Mouse (Mus musculus): ENCODE data around the gene Lrig2. TPM values are rescaled to one million over a fixed set of nuclear protein-coding genes. Genes with fewer than 3 reads are reported as not detected.

Lrig2 gene
- total RNA-seq, 2 experiments from 2014 or later, result 26.1 to 38.2 TPM

DNA sequence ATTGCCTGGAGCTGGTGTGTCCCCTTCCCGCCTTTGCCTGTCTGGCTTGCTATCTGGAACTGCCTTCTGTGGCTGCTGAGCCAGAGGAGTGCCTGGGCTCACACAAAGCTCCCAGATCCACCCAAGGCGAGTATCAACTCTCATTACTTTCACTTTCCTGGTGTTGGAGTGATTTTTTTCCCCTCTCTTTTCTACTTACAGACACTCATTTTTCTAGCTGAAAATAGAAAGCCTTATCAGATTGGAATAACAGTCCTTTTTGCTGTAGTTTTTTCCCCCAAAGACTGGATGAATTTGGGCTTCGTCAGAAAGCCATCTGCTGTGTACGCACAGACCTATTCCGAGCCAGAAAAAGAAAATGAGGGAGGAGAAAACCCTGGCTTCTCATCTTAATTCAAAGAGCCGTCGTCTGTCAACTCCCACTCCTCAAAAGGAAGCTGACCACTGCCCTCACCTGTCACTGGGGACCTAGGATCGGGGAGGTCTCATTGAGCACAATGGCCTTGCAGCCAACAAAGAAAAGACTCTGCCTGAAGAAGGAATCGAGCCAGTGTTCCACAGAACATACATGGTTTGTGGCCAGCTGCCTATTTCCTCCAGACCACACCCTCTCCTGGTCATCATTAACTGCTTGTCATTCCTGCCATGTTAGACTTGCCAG is 127.9 kb downstream of the Lrig2 start:
- peak in 1 of 2 experiments; percentile 25 for DNase-seq (ENCODE audit: extremely low spot score in 1 of 2, low spot score in 1 of 2)

DNA sequence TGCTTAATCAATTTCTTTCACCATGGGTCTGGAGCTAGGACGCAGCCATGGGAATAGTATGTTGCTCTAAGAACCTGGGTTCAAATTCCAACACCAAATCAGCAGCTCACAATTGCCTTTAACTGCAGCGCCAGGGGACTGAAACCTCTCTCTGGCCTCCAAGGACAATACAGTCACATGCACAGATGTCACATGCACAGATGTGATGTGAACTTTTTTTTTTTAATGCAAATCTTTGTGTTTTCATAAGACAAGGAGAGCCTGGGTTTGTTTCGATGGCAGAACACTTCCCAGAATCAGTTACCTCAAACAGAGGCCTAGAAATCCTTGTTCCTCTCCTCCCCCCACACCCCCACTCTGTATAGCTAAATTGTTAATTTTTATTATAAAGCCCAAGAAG is 133.5 kb downstream of the Lrig2 start:
- DNase-seq (ENCODE audit: extremely low spot score in 1 of 2, low spot score in 1 of 2), result no peak

DNA sequence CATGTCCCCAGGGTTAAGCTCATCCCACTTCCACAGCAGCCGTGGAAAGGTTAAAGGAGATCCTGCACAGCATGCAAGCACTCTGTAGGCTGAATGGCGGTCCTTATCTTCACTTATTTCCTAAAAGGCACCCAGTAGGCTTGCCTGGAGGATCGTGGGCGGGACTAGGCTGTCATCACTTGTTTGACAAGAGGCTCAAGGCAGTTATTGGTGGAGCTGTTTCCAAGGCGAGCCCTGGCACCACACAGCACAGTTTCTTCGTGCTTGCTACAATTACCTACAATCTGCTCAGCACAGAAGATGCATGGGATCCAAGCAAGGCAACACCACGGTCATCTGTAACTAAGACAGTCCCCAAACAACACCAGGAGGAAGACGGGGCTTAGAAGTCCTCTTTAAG is 137.8 kb downstream of the Lrig2 start:
- no peak for DNase-seq (ENCODE audit: extremely low spot score in 1 of 2, low spot score in 1 of 2)

DNA sequence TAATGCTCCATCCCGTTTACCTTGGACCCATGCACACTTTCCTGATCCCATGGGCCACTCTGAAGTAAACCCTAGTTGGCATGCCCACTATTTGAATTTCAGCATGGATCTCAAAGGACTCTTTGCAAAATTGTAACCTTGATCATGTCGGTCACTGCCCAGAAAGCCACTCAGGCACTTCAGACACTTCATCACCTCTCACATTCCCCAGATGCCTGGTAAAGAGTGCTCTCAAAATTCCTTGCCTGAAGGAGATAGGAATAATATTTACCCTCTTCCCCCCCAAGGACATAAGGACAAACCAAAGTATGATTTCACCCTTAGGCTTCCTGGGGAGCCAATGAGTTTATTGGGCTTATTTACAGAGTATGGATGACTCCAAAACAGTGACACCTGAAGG is 139.3 kb downstream of the Lrig2 start:
- DNase-seq (ENCODE audit: extremely low spot score in 1 of 2, low spot score in 1 of 2), result no peak

DNA sequence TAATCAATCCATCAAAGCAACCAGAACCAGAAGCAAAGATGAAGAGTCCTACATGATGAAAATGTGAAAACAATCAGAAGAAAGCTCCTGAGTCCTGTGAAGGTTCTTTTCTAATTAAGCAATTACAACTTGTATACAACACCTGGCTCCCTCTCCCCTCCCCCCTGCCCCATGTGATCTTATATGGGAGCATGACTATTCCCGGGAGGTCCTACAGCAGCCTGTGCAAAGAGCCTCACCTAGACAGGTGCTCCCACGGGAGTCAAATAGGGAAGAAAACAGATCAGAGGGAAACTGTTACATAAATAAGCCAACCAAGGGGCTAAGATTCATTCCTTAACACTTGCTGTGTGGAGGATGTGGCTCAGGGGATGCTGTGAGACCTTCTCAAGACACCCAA is 143.8 kb downstream of the Lrig2 start:
- DNase-seq (ENCODE audit: extremely low spot score in 1 of 2, low spot score in 1 of 2), result no peak

DNA sequence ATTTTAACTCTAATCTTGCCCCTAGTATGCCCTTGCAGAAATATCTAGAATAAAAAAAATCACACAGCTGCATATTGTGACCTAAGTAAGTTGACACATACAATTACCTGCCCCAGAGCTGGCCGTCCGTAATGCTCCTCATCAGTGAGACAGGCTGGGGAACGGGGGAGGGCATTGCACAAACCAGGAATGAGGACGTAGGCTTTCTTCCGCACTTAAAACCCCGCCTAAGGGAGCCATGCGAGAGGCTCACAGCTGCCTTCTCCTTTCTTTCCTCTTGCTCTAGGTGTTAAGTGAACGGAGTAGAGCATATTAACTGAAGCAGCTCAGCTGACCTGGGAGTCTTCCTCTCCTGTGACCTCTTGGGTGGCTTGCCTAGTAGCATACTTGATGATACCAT is 149.9 kb downstream of the Lrig2 start:
- no peak for DNase-seq (ENCODE audit: extremely low spot score in 1 of 2, low spot score in 1 of 2)

DNA sequence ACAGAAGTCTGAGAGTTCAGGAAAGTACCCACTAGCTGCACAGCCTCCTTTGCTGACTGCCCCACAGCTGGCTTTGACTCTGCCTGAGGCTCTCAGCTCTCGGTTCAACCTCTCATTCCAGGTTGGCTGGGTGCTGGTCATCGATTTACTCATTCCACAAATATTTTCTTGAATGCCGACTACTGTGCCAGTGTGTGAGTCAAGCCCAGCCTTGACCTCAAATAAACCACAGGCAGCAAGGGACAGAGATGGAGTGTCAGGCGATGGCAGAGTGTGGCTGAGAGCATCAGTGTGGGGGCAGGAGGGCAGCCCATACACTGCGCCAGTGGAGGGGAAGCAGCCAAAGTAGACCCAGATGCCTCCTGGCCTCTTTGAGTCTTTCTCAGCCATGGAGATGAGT is 151.4 kb downstream of the Lrig2 start:
- no peak for DNase-seq (ENCODE audit: extremely low spot score in 1 of 2, low spot score in 1 of 2)

DNA sequence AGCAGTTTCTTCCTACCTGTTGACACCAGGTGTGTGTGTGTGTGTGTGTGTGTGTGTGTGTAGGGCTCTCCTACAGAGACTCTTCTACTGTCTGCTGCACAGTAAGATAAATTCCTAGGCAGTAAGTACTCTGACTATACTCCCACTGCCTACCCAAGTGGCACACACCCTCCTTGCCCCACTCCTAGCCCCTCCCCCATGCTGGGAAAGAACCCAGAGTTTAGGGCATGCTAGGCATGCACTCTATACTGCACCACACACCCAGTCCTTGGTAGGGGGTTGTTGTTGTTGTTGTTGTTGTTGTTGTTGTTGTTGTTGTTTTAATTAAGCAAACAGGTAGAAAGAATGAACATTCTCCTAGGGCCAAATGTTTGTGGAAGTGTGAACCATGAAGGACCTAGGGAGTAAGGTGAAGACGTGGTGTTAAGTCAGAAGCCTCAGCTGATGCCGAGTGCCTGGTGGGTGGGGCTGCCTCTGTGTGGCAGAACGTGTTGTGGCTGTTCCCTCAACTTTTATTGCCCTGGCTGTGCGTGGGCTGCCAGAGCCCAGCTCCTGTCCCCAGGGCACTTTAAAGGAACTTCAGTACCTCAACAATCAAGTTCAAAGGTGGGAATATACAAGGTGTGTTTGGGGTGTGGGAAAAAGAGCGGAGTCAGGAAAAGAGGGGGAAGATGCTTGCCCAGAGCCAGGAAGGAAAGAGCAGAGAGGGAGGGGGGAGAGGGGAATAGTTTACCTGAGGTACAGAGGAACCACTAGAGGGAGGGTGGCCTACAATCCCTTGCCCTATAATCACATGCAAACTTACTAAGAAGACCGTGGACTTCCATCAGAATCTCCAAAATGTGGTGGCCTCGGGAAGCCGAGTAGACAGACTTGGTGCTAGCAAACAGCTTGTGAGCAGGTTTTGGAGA is 152.2 kb downstream of the Lrig2 start:
- DNase-seq (ENCODE audit: extremely low spot score in 1 of 2, low spot score in 1 of 2), result no peak

DNA sequence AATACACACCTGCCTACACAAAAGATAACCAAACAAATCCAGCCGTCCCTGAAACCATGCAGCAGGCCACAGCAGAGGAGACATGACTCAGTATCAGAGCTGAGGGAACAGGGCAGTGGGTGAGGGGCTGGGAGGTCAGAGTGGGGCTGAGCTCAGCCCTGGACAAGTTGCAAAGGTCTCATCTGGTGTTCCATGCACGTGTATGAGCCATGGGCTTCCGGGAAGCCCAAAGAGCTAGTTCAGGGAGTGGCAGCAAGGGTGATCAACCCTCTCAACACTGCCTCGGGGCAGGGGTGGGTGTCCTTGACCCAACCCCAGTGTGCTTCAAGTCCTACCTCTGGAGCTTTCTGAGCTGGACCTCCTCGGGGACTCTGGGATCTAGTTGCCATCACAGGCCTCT is 153.0 kb downstream of the Lrig2 start:
- no peak for DNase-seq (ENCODE audit: extremely low spot score in 1 of 2, low spot score in 1 of 2)

DNA sequence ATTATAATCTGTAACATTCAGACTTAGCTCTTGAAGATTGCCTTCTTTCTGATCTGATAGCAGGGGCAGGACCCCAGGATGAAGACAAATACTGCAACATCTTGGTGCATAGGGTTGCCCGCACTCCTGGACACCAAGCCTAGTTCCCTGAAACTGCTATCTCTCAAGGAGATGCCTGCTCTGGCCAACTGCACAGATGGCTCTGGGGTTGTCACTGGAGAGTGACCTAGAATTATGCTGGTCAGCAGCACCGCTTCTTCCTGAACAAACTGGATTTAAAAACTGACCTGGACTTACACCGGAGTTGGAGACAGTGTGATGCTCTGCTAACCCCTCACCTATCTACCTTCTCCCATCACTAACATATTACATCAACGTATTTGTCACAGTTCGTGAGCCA is 155.6 kb downstream of the Lrig2 start:
- no peak for DNase-seq (ENCODE audit: extremely low spot score in 1 of 2, low spot score in 1 of 2)

DNA sequence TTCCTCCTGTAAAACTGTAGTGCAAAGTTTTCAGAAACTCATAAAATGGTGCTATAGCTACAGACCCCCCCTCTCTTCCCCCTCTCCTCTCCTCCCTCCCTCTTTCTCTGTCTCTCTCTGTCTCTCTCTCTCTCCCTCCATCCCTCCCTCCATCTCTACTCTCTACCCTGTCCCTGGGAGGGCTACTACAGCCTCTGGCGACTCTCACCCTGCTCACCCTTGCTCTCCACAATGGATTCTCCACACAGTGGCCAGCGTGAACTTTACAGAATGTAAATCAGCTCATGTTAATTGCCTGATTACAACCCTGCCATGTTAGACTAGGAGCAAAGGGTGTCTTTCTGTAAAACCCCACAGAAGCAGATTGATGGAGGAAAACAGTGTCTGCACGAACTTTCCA is 157.8 kb downstream of the Lrig2 start:
- no peak for DNase-seq (ENCODE audit: extremely low spot score in 1 of 2, low spot score in 1 of 2)

DNA sequence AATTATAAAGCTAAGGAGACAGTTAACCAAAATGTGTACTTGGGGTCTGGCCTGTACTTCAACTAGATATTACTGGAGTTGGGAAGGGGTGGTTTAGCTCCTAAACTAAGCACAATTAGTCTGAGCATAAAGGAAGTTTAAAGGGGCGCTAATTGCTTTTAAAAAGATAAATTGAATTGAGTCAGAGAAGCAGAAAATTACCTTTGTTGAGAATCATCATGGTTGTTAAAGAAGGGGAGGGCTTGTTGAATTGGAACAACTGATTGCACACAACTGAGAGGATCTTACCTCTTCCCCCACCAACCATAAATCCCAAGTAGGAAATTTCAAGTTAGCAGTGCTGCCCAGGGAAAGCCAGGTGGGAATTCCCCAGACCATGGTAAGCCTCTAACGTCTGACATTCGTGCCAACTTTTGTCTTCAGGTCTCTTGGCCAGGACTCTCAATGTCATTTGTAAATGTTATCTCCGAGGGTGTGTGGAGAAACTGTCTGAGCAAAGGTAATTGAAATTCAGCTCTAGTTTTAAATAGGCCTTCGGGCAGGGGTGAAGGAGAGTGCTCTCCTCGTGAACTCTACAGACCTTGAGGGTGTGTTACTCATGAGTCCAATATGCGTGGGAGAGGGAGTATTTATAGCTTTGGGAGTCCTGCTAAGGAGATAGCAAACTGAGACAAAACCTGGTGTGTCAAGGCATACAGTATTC is 159.2 kb downstream of the Lrig2 start:
- no peak for DNase-seq (ENCODE audit: extremely low spot score in 1 of 2, low spot score in 1 of 2)

DNA sequence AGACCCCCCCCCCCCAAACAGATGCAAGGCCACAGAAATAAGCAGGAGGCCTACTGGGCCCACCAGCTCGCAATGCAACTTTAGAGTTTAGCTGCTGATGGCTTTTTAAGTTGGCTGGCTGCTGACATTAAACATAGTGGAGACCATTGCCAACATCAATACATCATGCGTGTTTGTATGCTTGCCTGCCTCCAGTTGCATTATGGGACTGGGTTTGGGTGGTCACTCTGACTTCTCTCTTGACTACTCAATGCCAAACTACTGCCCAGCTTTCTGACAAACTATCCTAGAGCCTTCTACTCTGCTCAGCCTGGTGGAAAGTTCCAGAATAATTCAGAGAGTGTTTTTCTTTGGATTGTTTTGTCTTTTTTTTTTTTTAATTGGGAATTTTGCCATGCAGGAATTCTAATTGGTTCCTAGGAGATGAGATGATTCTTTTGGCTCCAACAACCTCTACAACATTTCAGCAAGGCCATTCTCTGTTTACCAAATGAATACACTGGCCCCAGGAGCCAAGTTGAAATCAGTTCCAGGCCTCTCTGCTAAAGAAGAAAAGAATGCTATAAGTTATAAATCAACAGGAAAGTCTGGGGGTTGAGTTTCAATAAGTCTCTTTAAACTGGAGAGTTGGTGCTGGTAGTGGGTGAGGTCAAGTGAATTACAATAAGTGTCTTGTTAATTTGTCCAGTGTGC is 161.3 kb downstream of the Lrig2 start:
- DNase-seq (ENCODE audit: extremely low spot score in 1 of 2, low spot score in 1 of 2), result no peak

DNA sequence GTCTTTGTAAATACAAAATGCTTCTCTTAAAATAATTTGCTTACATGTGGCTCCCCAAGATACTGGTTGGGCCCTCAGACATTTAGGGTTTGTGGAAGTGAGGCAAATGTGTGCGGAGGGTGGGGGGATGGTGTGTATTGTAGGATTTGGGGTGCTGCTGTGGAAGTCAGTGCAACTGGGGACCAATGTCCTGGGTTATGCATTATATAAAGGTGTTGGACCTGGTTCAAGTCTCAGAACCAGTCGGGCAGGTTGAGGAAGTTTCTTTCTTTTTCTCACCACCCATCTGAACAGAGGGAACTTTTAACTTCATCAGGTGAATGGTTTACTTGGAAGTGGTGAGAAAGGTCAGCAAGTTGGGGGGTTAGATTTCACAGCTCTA is 161.9 kb downstream of the Lrig2 start:
- no peak for DNase-seq (ENCODE audit: extremely low spot score in 1 of 2, low spot score in 1 of 2)

DNA sequence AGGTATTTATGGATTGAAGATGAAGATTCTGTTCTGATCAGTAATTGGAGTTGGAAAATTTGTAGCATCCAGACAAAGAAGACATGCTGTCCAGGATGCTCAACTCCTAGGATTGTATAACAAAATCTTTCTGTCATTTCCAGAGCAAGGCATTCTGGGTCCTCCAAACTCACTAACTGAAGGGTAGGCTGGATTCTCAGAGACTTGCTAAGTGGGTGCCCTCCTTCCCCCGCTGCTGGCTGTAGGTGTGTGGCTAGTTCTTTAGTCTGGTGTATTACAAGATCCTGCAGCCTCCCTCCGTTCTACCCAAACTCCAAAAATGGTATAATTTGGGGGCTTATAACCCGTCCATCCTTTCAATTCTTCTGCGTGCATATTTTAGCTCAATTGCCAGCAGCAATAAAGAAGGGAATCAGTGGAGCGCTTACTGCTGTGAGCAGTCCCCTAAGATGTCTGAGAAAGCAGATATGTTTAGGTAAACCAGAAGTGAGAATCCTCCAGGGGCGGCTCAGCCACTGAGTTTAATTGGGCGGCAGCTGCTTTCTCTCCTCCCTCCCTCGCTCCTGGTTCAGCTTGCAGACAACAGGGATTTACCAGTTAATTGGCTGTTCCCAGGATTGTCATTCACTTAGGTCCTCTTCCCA is 162.4 kb downstream of the Lrig2 start:
- DNase-seq (ENCODE audit: extremely low spot score in 1 of 2, low spot score in 1 of 2), result no peak

Other genes starting within 250 kb of the Lrig2 start
- 10 to 100 TPM; 28.4 to 34.3 TPM for gene Slc16a1, start 126.8 kb upstream of the Lrig2 start, total RNA-seq (2021)